Mouse (Mus musculus): ENCODE data around the gene Mmgt2. TPM values are rescaled to one million over a fixed set of nuclear protein-coding genes. Genes with fewer than 3 reads are reported as not detected.
A peak's percentile ranks its signal among the peaks of the same experiment; 100 is the strongest.

Mmgt2 gene
- polyA plus RNA-seq, 1 experiment from 2014 or later = 73.1 TPM

DNA sequence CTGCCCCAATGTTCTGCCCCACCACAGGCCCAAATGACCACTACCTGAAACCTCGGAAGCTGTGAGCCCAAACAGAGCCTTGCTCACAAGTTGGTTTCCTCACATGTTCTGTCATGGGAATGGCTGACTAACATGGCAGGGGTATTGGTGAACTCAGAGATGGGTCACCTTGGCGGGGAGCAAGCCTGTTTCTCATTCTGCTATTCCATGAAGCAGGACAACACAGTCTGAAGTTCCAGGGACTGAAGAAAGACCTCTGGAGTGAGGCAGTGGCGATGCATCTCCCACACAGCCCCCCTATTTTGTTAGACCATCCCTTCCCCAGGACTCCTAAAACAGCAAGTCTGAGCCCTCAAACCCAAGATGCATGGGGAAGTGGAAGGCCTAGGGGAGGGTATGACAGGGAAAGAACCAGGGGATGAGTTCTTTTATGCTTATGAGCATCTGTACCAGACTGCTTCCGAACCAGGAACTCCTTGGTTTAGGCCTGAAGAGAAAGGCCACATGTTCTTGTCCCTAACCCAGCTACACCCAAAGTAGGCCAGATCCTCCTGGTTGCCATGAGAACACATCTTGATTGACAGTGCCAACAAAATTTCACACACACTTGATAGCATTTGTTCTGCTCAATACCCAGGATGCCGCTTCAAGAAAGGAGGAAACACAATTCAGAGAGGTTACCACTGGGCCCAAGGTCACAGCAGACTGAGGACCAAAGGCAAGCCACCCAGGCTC is 3.7 kb upstream of the Mmgt2 start:
- no peak for TF ChIP-seq CTCF (IDR thresholded peaks at IDR 0.05; ENCODE audit: low read depth)
- Histone ChIP-seq H3K36me3 (ENCODE audit: insufficient read depth, low read length) (no peaks in the 10 kb centered on the region), H3K9me3 (replicated peaks; ENCODE audit: low read length) (no peaks in the 10 kb centered on the region), H3K4me3 (replicated peaks; ENCODE audit: low read depth, low read length) (no peak overlapping the region), H3K4me1 (replicated peaks; ENCODE audit: insufficient read depth, low read length) (peaks cover 21% of the 10 kb centered on the region), H3K4me2 (ENCODE audit: low read length) (no peak overlapping the region), H3K9ac (ENCODE audit: low read depth, low read length) (no peak overlapping the region), H3K27ac (peak overlapping the region; percentile 91; the same call in 1 of the 2 replicates), H3K27me3 (ENCODE audit: insufficient read depth, low read length) (no peaks in the 10 kb centered on the region)
- no peak for DNase-seq (ENCODE audit: low spot score)
- 89% methylated on average over 5 of the region's 5 CpGs for WGBS
- no peak for ATAC-seq (replicated peaks; ENCODE audit: low FRiP score, low read depth)

- ATAC-seq (replicated peaks; ENCODE audit: low FRiP score, low read depth) (no peak), DNase-seq (ENCODE audit: low spot score) (no peak)
- Histone ChIP-seq H3K27me3 (ENCODE audit: insufficient read depth, low read length) (no peaks in the 10 kb centered on the region), H3K27ac (peak overlapping the region; percentile 91), H3K9ac (ENCODE audit: low read depth, low read length) (no peak overlapping the region), H3K9me3 (replicated peaks; ENCODE audit: low read length) (no peaks in the 10 kb centered on the region), H3K4me1 (replicated peaks; ENCODE audit: insufficient read depth, low read length) (peaks cover 21% of the 10 kb centered on the region), H3K36me3 (ENCODE audit: insufficient read depth, low read length) (no peaks in the 10 kb centered on the region), H3K4me2 (ENCODE audit: low read length) (peak overlapping the region; percentile 94), H3K4me3 (replicated peaks; ENCODE audit: low read depth, low read length) (no peak overlapping the region)
- no peak for TF ChIP-seq CTCF (IDR thresholded peaks at IDR 0.05; ENCODE audit: low read depth)
- WGBS = 76% methylated on average over 4 of the region's 4 CpGs
Measured at GRCm38 (mm10) chr11:62645337-62645675, 3.2 kb upstream of the Mmgt2 start.

DNA sequence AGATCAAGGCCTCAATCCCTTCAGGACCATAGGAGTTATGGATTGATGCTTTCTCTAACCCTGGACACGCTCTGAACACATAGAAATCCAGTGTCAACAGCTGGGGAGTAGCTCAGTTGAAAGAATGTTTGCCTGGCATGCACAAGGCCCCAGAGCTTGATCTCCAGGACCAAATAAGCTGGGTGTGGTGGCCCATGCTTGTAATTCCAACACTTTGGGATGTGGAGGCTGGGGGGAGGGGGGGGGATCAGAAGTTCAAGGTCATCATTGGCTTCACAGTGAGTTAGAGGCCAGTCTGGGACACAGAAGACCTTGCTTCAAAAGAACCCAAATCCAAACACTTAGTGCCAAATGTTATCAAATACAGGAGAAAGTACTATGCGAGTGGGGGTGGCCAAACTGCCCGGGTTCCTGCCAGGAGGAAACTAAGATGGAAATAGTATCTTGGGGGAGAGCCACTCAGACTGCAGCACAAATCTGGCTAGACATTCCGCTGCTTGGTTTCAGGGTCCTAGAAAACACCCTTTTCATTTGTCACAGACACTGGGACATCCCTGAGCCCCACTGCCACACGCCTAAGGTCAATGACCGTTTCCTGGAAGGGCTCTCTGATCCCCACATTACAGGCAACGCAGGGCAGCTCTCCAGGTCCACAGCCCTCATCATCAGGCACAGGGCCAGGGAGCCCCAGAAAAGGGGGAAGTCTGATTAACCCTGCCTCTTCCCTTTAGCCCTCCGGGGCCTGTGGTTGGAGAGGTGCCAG is 2.6 kb upstream of the Mmgt2 start:
- WGBS = 14% methylated on average over 8 of the region's 8 CpGs
- H3K36me3 ChIP-seq (ENCODE audit: insufficient read depth, low read length) = no peaks in the 10 kb centered on the region
- peak overlapping the region; percentile 5; the same call in 1 of the 2 replicates for H3K4me3 ChIP-seq (replicated peaks; ENCODE audit: low read depth, low read length)
- peak overlapping the region; percentile 91 for H3K27ac ChIP-seq
- H3K4me1 ChIP-seq (replicated peaks; ENCODE audit: insufficient read depth, low read length) = peaks cover 21% of the 10 kb centered on the region
- H3K27me3 ChIP-seq (ENCODE audit: insufficient read depth, low read length) = no peaks in the 10 kb centered on the region
- TF ChIP-seq CTCF (IDR thresholded peaks at IDR 0.05; ENCODE audit: low read depth) = no peak
- ATAC-seq (replicated peaks; ENCODE audit: low FRiP score, low read depth) (no peak), DNase-seq (ENCODE audit: low spot score) (peak; percentile 91)
- peak overlapping the region; percentile 38; the same call in 1 of the 2 replicates for H3K9ac ChIP-seq (ENCODE audit: low read depth, low read length)
- no peaks in the 10 kb centered on the region for H3K9me3 ChIP-seq (replicated peaks; ENCODE audit: low read length)
- H3K4me2 ChIP-seq (ENCODE audit: low read length) = peak overlapping the region; percentile 94

DNA sequence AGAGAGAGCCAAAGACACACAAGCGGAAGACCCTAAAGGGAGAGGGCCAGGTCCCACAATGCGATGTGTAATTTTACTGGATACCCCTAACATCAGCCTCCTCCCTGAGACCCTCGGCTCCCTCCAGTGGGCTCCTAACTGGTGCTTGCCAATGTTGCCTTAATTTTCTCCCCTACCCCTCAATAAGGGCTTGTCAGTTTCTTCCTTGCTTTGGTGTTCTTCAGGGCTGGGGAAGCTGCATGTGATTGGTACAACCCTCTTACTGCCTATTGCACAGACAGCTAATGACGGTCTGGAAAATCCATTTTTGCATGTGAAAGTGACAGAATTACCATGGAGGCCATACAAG is 2.0 kb upstream of the Mmgt2 start:
- Histone ChIP-seq H3K4me1 (replicated peaks; ENCODE audit: insufficient read depth, low read length) (peaks cover 21% of the 10 kb centered on the region), H3K36me3 (ENCODE audit: insufficient read depth, low read length) (no peaks in the 10 kb centered on the region), H3K4me3 (replicated peaks; ENCODE audit: low read depth, low read length) (peak overlapping the region; percentile 5; the same call in 1 of the 2 replicates), H3K27ac (peak overlapping the region; percentile 91), H3K9ac (ENCODE audit: low read depth, low read length) (no peak overlapping the region), H3K9me3 (replicated peaks; ENCODE audit: low read length) (no peaks in the 10 kb centered on the region), H3K27me3 (ENCODE audit: insufficient read depth, low read length) (no peaks in the 10 kb centered on the region), H3K4me2 (ENCODE audit: low read length) (peak overlapping the region; percentile 94)
- 13% methylated on average over 4 of the region's 4 CpGs for WGBS
- no peak for DNase-seq (ENCODE audit: low spot score)
- no peak for ATAC-seq (replicated peaks; ENCODE audit: low FRiP score, low read depth)
- no peak for TF ChIP-seq CTCF (IDR thresholded peaks at IDR 0.05; ENCODE audit: low read depth)

GRCm38 (mm10) chr11:62646958-62647515 is 1.4 kb upstream of the Mmgt2 start:
- Histone ChIP-seq H3K4me3 (replicated peaks; ENCODE audit: low read depth, low read length) (peak overlapping the region; percentile 77), H3K4me2 (ENCODE audit: low read length) (peak overlapping the region; percentile 94), H3K36me3 (ENCODE audit: insufficient read depth, low read length) (0 out of 2 replicates have a peak, but pooled peaks cover under 1% of the 10 kb centered on the region), H3K4me1 (replicated peaks; ENCODE audit: insufficient read depth, low read length) (peaks cover 21% of the 10 kb centered on the region), H3K27me3 (ENCODE audit: insufficient read depth, low read length) (no peaks in the 10 kb centered on the region), H3K9me3 (replicated peaks; ENCODE audit: low read length) (no peaks in the 10 kb centered on the region), H3K27ac (peak overlapping the region; percentile 91), H3K9ac (ENCODE audit: low read depth, low read length) (peak overlapping the region; percentile 79; the same call in 1 of the 2 replicates)
- WGBS = 42% methylated on average over 7 of the region's 7 CpGs
- TF ChIP-seq CTCF (IDR thresholded peaks at IDR 0.05; ENCODE audit: low read depth) = no peak
- DNase-seq (ENCODE audit: low spot score) = peak; percentile 28
- no peak for ATAC-seq (replicated peaks; ENCODE audit: low FRiP score, low read depth)
